Mouse (Mus musculus): ENCODE measurements at regions not wholly inside any gene's neighbourhood (a gene's known extent, or its start where the extent isn't known, plus 50 kb on each side); places are given as distances from the start of the nearest gene placed in this dataset.
A peak's percentile ranks its signal among the peaks of the same experiment; 100 is the strongest.

GRCm38 (mm10) chr16:87284835-87285510 lies 69.0 kb upstream of the N6amt1 start (continued):
- TF ChIP-seq CTCF (conservative IDR thresholded peaks at IDR 0.05 in 1 of 2, IDR thresholded peaks at IDR 0.05 in 1 of 2; ENCODE audit: low read depth in 2 of 2, low read length in 2 of 2) (peak; percentile 95 to 96), ZMIZ1 (IDR thresholded peaks at IDR 0.05; ENCODE audit: low read depth, low read length) (no peak), JUND (conservative IDR thresholded peaks at IDR 0.05; ENCODE audit: low read depth, low read length) (peak; percentile 43), HCFC1 (IDR thresholded peaks at IDR 0.05; ENCODE audit: low read depth, low read length) (no peak), TBP (conservative IDR thresholded peaks at IDR 0.05; ENCODE audit: low read depth, low read length) (0 out of 2 replicates have a peak, but pooled peaks have one; percentile 18), CHD2 (IDR thresholded peaks at IDR 0.05; ENCODE audit: low read length) (no peak), NELFE (IDR thresholded peaks at IDR 0.05; ENCODE audit: low read depth, low read length) (no peak), CHD1 (IDR thresholded peaks at IDR 0.05; ENCODE audit: low read depth, low read length) (no peak), MAFK (IDR thresholded peaks at IDR 0.05; ENCODE audit: insufficient replicate concordance, low read length) (peak; percentile 80), TCF12 (IDR thresholded peaks at IDR 0.05; ENCODE audit: low read depth, low read length) (no peak), ZNF384 (IDR thresholded peaks at IDR 0.05; ENCODE audit: low read depth, low read length) (no peak), IRF4 (IDR thresholded peaks at IDR 0.05; ENCODE audit: low read depth, low read length) (no peak)

GRCm38 (mm10) chr16:87278518-87278917 lies 75.5 kb upstream of the N6amt1 start:
- dilution Hi-C loops (cut with MboI; ENCODE audit: extremely low pct_ligation_motif_present, extremely low pct_unique_long_range_greater_than_20kb, low sequenced_read_pairs): no loop called here
- Histone ChIP-seq H3K4me3 (replicated peaks in 1 of 3; ENCODE audit: low read depth in 2 of 3, low read length in 2 of 3, poor library complexity in 1 of 3) (no peak overlapping the region), H3K9me3 (replicated peaks; ENCODE audit: low read length) (no peaks in the 10 kb centered on the region), H3K4me1 (ENCODE audit: control insufficient read depth in 1 of 2, insufficient read depth in 2 of 2) (no peaks in the 10 kb centered on the region), H3K27me3 (replicated peaks) (no peaks in the 10 kb centered on the region), H3K36me3 (replicated peaks in 1 of 2; ENCODE audit: control insufficient read depth in 1 of 2, insufficient read depth in 1 of 2, low read length in 1 of 2) (no peaks in the 10 kb centered on the region), H3K4me2 (ENCODE audit: insufficient read depth, low read depth, poor library complexity, severe bottlenecking) (no peak overlapping the region), H3K27ac (ENCODE audit: insufficient read depth, low read depth) (no peak overlapping the region), H3K79me2 (replicated peaks; ENCODE audit: control insufficient read depth, extremely low read depth, insufficient read depth, poor library complexity, severe bottlenecking) (no peaks in the 10 kb centered on the region), H3K9ac (ENCODE audit: insufficient read depth, low read depth) (no peak overlapping the region)
- DNase-seq (ENCODE audit: extremely low read depth): no peak
- in situ Hi-C loops (cut with MboI; ENCODE audit: low pct_ligation_motif_present, low pct_unique_long_range_greater_than_20kb, low sequenced_read_pairs): no loop called here
- TF ChIP-seq MYC (IDR thresholded peaks at IDR 0.05; ENCODE audit: low read depth, low read length) (no peak), HCFC1 (IDR thresholded peaks at IDR 0.05; ENCODE audit: low read depth, low read length) (no peak), CTCF (conservative IDR thresholded peaks at IDR 0.05 in 1 of 2, IDR thresholded peaks at IDR 0.05 in 1 of 2; ENCODE audit: low read depth in 2 of 2, low read length in 2 of 2) (no peak), MEF2A (IDR thresholded peaks at IDR 0.05; ENCODE audit: borderline replicate concordance, low read depth, low read length) (no peak), MAX (IDR thresholded peaks at IDR 0.05; ENCODE audit: low read length) (no peak), NELFE (IDR thresholded peaks at IDR 0.05; ENCODE audit: low read depth, low read length) (no peak)

DNA sequence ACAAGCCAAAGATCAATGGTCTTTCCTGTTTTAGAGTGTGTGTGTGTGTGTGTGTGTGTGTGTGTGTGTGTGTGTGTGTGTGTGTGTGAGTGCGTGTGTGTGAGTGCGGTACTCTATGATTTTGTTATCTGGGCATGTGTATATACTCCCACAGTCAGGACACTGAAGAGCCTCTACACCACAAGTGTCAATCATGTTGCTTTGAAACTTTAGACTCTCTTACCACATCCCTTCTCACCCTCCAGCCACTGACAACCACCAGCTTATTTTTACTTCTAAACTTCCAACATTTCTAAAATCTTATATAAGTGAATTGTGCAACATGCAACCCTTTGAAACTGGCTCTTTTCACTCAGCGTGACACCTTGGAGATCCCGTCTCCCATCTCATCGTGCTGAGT lies 81.6 kb upstream of the N6amt1 start:
- no peak for DNase-seq (ENCODE audit: extremely low read depth)
- Histone ChIP-seq H3K4me3 (replicated peaks in 1 of 3; ENCODE audit: low read depth in 2 of 3, low read length in 2 of 3, poor library complexity in 1 of 3) (no peak overlapping the region), H3K36me3 (replicated peaks in 1 of 2; ENCODE audit: control insufficient read depth in 1 of 2, insufficient read depth in 1 of 2, low read length in 1 of 2) (no peaks in the 10 kb centered on the region), H3K27me3 (replicated peaks) (no peaks in the 10 kb centered on the region), H3K79me2 (replicated peaks; ENCODE audit: control insufficient read depth, extremely low read depth, insufficient read depth, poor library complexity, severe bottlenecking) (no peaks in the 10 kb centered on the region), H3K9ac (ENCODE audit: insufficient read depth, low read depth) (no peak overlapping the region), H3K9me3 (replicated peaks; ENCODE audit: low read length) (no peaks in the 10 kb centered on the region), H3K27ac (ENCODE audit: insufficient read depth, low read depth) (no peak overlapping the region), H3K4me1 (ENCODE audit: control insufficient read depth in 1 of 2, insufficient read depth in 2 of 2) (no peaks in the 10 kb centered on the region), H3K4me2 (ENCODE audit: insufficient read depth, low read depth, poor library complexity, severe bottlenecking) (no peak overlapping the region)
- in situ Hi-C loops (cut with MboI; ENCODE audit: low pct_ligation_motif_present, low pct_unique_long_range_greater_than_20kb, low sequenced_read_pairs): no loop called here
- TF ChIP-seq ZC3H11A (IDR thresholded peaks at IDR 0.05; ENCODE audit: low read depth, low read length) (no peak), RCOR1 (conservative IDR thresholded peaks at IDR 0.05; ENCODE audit: low read depth, low read length) (no peak), EP300 (IDR thresholded peaks at IDR 0.05; ENCODE audit: low read length) (no peak), SIN3A (IDR thresholded peaks at IDR 0.05; ENCODE audit: low read length) (no peak), NELFE (IDR thresholded peaks at IDR 0.05; ENCODE audit: low read depth, low read length) (no peak), TCF12 (IDR thresholded peaks at IDR 0.05; ENCODE audit: low read depth, low read length) (no peak), POLR2A (IDR thresholded peaks at IDR 0.05; ENCODE audit: low read depth, low read length) (no peak), PAX5 (IDR thresholded peaks at IDR 0.05; ENCODE audit: low read length) (no peak), GABPA (IDR thresholded peaks at IDR 0.05; ENCODE audit: insufficient replicate concordance, low read depth, low read length) (no peak), MAX (IDR thresholded peaks at IDR 0.05; ENCODE audit: low read length) (no peak), HCFC1 (IDR thresholded peaks at IDR 0.05; ENCODE audit: low read depth, low read length) (no peak)
- dilution Hi-C loops (cut with MboI; ENCODE audit: extremely low pct_ligation_motif_present, extremely low pct_unique_long_range_greater_than_20kb, low sequenced_read_pairs): no loop called here

Data from CH12.LX (cell line).